Mouse (Mus musculus): ENCODE measurements around the gene Ccdc191. TPM values are rescaled to one million over a fixed set of nuclear protein-coding genes. Genes with fewer than 3 reads are reported as not detected.

Gene Ccdc191
- total and polyA plus RNA-seq, 3 experiments, result 9.3 to 45.7 (median 11.3) TPM

DNA sequence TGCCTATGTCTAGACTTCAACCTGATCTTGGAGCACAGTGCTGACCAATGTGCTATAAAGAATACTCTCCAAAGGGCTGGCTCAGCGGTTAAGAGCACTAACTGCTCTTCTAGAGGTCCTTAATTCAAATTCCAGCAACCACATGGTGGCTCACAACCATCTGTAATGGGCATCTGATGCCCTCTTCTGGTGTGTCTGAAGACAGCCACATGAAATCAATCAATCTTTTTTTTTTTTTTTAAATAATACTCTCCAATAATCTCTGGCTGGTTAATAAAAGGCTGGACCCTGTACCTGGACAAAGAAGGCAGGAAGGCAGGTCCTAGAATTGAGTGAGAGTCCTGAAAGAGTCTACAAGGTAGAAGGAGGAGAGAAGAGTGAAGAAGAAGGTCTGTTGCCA, 39.8 kb upstream of the Ccdc191 start:
- H3K27me3 ChIP-seq (replicated peaks), result peaks cover 2% of the 10 kb centered on the region
- dilution Hi-C loops (cut with MboI; ENCODE audit: extremely low pct_ligation_motif_present, extremely low pct_unique_long_range_greater_than_20kb, low sequenced_read_pairs) (no loop called here), in situ Hi-C loops (cut with MboI; ENCODE audit: low pct_ligation_motif_present, low pct_unique_long_range_greater_than_20kb, low sequenced_read_pairs) (no loop called here)
- no peaks in the 10 kb centered on the region for H3K9me3 ChIP-seq (replicated peaks; ENCODE audit: low read length)
- H3K27ac ChIP-seq (ENCODE audit: insufficient read depth, low read depth), result no peak overlapping the region
- DNase-seq (ENCODE audit: extremely low read depth), result no peak
- TF ChIP-seq RAD21 (IDR thresholded peaks at IDR 0.05; ENCODE audit: low read depth, low read length) (peak; percentile 52), ZKSCAN1 (IDR thresholded peaks at IDR 0.05; ENCODE audit: borderline replicate concordance, low read depth, low read length) (no peak), ZNF384 (IDR thresholded peaks at IDR 0.05; ENCODE audit: low read depth, low read length) (peak; percentile 90), CHD1 (IDR thresholded peaks at IDR 0.05; ENCODE audit: low read depth, low read length) (no peak), MYC (IDR thresholded peaks at IDR 0.05; ENCODE audit: low read depth, low read length) (peak; percentile 69; the same call in 1 of the 2 replicates), CTCF (conservative IDR thresholded peaks at IDR 0.05 in 1 of 2, IDR thresholded peaks at IDR 0.05 in 1 of 2; ENCODE audit: low read depth in 2 of 2, low read length in 2 of 2) (peak in 1 of 2 experiments; percentile 63; a peak in 2 of 4 replicates)
- H3K4me2 ChIP-seq (ENCODE audit: insufficient read depth, low read depth, poor library complexity, severe bottlenecking), result no peak overlapping the region
- H3K36me3 ChIP-seq (replicated peaks in 1 of 2; ENCODE audit: control insufficient read depth in 1 of 2, insufficient read depth in 1 of 2, low read length in 1 of 2), result no peaks in the 10 kb centered on the region
- no peaks in the 10 kb centered on the region for H3K79me2 ChIP-seq (replicated peaks; ENCODE audit: control insufficient read depth, extremely low read depth, insufficient read depth, poor library complexity, severe bottlenecking)
- H3K9ac ChIP-seq (ENCODE audit: insufficient read depth, low read depth), result no peak overlapping the region
- no peak overlapping the region for H3K4me3 ChIP-seq (replicated peaks in 1 of 3; ENCODE audit: low read depth in 2 of 3, low read length in 2 of 3, poor library complexity in 1 of 3)
- peaks cover 0 to 2% of the 10 kb centered on the region in 2 experiments; a peak in 1 of 4 replicates for H3K4me1 ChIP-seq (ENCODE audit: control insufficient read depth in 1 of 2, insufficient read depth in 2 of 2)

DNA sequence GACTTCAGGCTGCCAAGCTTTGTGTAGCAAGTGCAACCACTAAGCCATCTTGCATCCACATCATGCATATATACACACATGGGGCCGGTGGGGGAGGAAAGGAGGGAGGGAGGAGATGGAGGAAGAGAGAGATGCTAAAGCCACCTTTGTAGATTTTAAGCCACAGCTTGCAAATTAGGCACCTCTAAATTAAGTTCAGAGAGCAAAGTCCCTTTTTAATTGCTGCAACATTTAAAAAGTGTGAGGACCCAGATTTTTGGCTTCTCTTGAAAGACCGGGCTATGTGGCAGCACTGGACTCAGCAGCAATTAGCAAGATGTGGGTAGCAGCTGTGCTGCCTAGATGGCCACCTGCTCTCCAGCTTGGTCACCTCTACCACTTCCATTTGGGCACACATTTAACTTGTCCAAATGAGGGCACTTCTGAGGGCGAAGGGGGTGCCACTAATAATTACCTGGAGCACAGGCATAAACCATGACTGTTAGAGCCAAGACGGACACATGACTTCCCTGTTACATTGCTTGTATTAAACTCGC, 30.6 kb upstream of the Ccdc191 start:
- DNase-seq (ENCODE audit: extremely low read depth), result no peak
- no peak overlapping the region for H3K4me3 ChIP-seq (replicated peaks in 1 of 3; ENCODE audit: low read depth in 2 of 3, low read length in 2 of 3, poor library complexity in 1 of 3)
- H3K9me3 ChIP-seq (replicated peaks; ENCODE audit: low read length), result no peaks in the 10 kb centered on the region
- H3K36me3 ChIP-seq (replicated peaks in 1 of 2; ENCODE audit: control insufficient read depth in 1 of 2, insufficient read depth in 1 of 2, low read length in 1 of 2), result peaks cover 22 to 42% of the 10 kb centered on the region in 2 experiments
- in situ Hi-C loops (cut with MboI; ENCODE audit: low pct_ligation_motif_present, low pct_unique_long_range_greater_than_20kb, low sequenced_read_pairs), result no loop called here
- dilution Hi-C loops (cut with MboI; ENCODE audit: extremely low pct_ligation_motif_present, extremely low pct_unique_long_range_greater_than_20kb, low sequenced_read_pairs), result no loop called here
- H3K27me3 ChIP-seq (replicated peaks), result no peaks in the 10 kb centered on the region
- no peaks in the 10 kb centered on the region for H3K79me2 ChIP-seq (replicated peaks; ENCODE audit: control insufficient read depth, extremely low read depth, insufficient read depth, poor library complexity, severe bottlenecking)
- H3K4me2 ChIP-seq (ENCODE audit: insufficient read depth, low read depth, poor library complexity, severe bottlenecking), result no peak overlapping the region
- no peak for TF ChIP-seq NRF1 (IDR thresholded peaks at IDR 0.05; ENCODE audit: low read depth, low read length)
- no peak for TF ChIP-seq ZKSCAN1 (IDR thresholded peaks at IDR 0.05; ENCODE audit: borderline replicate concordance, low read depth, low read length)
- no peak for TF ChIP-seq EP300 (IDR thresholded peaks at IDR 0.05; ENCODE audit: low read length)
- no peak for TF ChIP-seq USF1 (IDR thresholded peaks at IDR 0.05; ENCODE audit: low read depth, low read length)
- TF ChIP-seq CTCF (conservative IDR thresholded peaks at IDR 0.05 in 1 of 2, IDR thresholded peaks at IDR 0.05 in 1 of 2; ENCODE audit: low read depth in 2 of 2, low read length in 2 of 2), result no peak
- no peak for TF ChIP-seq KAT2A (IDR thresholded peaks at IDR 0.05; ENCODE audit: insufficient replicate concordance, low read length)
- no peak for TF ChIP-seq CHD2 (IDR thresholded peaks at IDR 0.05; ENCODE audit: low read length)
- no peak for TF ChIP-seq PAX5 (IDR thresholded peaks at IDR 0.05; ENCODE audit: low read length)
- TF ChIP-seq MXI1 (IDR thresholded peaks at IDR 0.05; ENCODE audit: low read depth, low read length), result no peak
- no peak for TF ChIP-seq RCOR1 (conservative IDR thresholded peaks at IDR 0.05; ENCODE audit: low read depth, low read length)
- no peak for TF ChIP-seq JUND (conservative IDR thresholded peaks at IDR 0.05; ENCODE audit: low read depth, low read length)
- no peak for TF ChIP-seq MAX (IDR thresholded peaks at IDR 0.05; ENCODE audit: low read length)
- TF ChIP-seq IRF4 (IDR thresholded peaks at IDR 0.05; ENCODE audit: low read depth, low read length), result no peak
- TF ChIP-seq ELF1 (IDR thresholded peaks at IDR 0.05; ENCODE audit: low read depth, low read length), result no peak
- TF ChIP-seq GABPA (IDR thresholded peaks at IDR 0.05; ENCODE audit: insufficient replicate concordance, low read depth, low read length), result no peak
- no peak overlapping the region for H3K9ac ChIP-seq (ENCODE audit: insufficient read depth, low read depth)
- H3K4me1 ChIP-seq (ENCODE audit: control insufficient read depth in 1 of 2, insufficient read depth in 2 of 2), result no peaks in the 10 kb centered on the region
- H3K27ac ChIP-seq (ENCODE audit: insufficient read depth, low read depth), result no peak overlapping the region

Measured in CH12.LX (cell line).